Mouse (Mus musculus) heart, postnatal 0 days (tissue): ENCODE measurements at regions not wholly inside any gene's neighbourhood (a gene's known extent, or its start where the extent isn't known, plus 50 kb on each side); places are given as distances from the start of the nearest gene placed in this dataset.

Experiments used
- ATAC-seq: fragments of 200-750 bp; cut with Nextera tagmentation; 2 replicates; pipeline ENCODE4 v1.8.0; 2017; ENCODE audit warnings: low read depth, moderate number of reproducible peaks, moderate library complexity; ENCODE audit not compliant: insufficient read depth
- DNase-seq: peaks from one replicate; pipeline ENCODE4 v3.0.0-alpha.2; 2016; ENCODE audit warnings: low spot score
- H3K27ac ChIP-seq: fragments of 300-500 bp; sonication (generic); 2 replicates; pipeline ENCODE4 v1.5.1; 2014; ENCODE audit warnings: low read depth, mild to moderate bottlenecking
- H3K27me3 ChIP-seq: fragments of 300-500 bp; sonication (generic); 2 replicates; pipeline ENCODE4 v1.6.1; 2014; ENCODE audit warnings: low read length, mixed read lengths; ENCODE audit not compliant: control insufficient read depth, insufficient read depth
- H3K36me3 ChIP-seq: fragments of 300-500 bp; sonication (generic); replicated peaks from 2 replicates; pipeline ENCODE4 v1.6.1; 2014; ENCODE audit warnings: low read length, mixed read lengths; ENCODE audit not compliant: control insufficient read depth, insufficient read depth
- H3K4me1 ChIP-seq: fragments of 300-500 bp; sonication (generic); 2 replicates; pipeline ENCODE4 v1.6.1; 2014; ENCODE audit warnings: antibody characterized with exemption; ENCODE audit not compliant: control insufficient read depth, insufficient read depth
- H3K4me2 ChIP-seq: fragments of 300-500 bp; sonication (generic); 2 replicates; pipeline ENCODE4 v1.6.1; 2014; ENCODE audit warnings: low read depth, mild to moderate bottlenecking, low read length, moderate library complexity
- H3K4me3 ChIP-seq: fragments of 300-500 bp; sonication (generic); 2 replicates; pipeline ENCODE4 v1.5.1; 2014; ENCODE audit warnings: low read depth, low read length
- H3K9ac ChIP-seq: fragments of 300-500 bp; sonication (generic); replicated peaks from 2 replicates; pipeline ENCODE4 v1.6.1; 2014; ENCODE audit warnings: low read depth, low read length, mixed read lengths
- H3K9me3 ChIP-seq: fragments of 300-500 bp; sonication (generic); replicated peaks from 2 replicates; pipeline ENCODE4 v1.6.1; 2016; ENCODE audit warnings: low read length; ENCODE audit not compliant: control insufficient read depth
- CTCF ChIP-seq: IDR thresholded peaks from 2 replicates; pipeline ENCODE4 v1.5.1; 2016; ENCODE audit warnings: antibody characterized with exemption, control low read depth, low read depth
- EP300 ChIP-seq: IDR thresholded peaks from 2 replicates; pipeline ENCODE4 v1.6.1; 2016; ENCODE audit warnings: antibody characterized with exemption, low read depth
- WGBS: fragments of 180-500 bp; shearing (Covaris S2); extraction: QIAGEN DNeasy Blood & Tissue Kit; methylation state at CpG from one replicate; pipeline ENCODE4 v1.1.7; 2014; 5-methylcytosine and 5-hydroxymethylcytosine counted together

DNA sequence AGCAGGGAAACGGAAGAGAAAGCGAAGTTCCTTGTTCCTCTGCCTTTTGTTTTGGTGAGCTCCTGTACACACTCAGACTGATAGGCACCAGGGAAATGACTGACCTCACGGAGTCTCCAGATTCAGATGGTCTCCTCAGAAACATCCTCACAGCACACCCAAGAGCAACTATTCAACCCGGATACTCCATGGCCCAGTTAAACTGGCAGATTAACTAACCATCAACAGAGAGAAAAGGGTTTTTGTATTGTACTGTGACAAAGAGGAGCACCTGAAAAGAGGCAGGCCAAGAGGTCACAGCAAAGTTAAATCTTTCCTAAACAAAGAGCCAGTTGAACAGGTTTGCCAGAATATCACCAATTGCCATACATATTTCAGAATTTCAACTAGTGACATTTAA, 177.6 kb upstream of the Msl3l2 start:
- no peak overlapping the region for H3K4me3 ChIP-seq
- DNase-seq (no peak), ATAC-seq (no peak)
- H3K9ac ChIP-seq, result no peak overlapping the region
- H3K36me3 ChIP-seq, result no peaks in the 10 kb centered on the region
- TF ChIP-seq CTCF (no peak), EP300 (no peak)
- H3K4me1 ChIP-seq, result no peaks in the 10 kb centered on the region
- no peak overlapping the region for H3K4me2 ChIP-seq
- H3K27ac ChIP-seq, result no peak overlapping the region
- no peaks in the 10 kb centered on the region for H3K27me3 ChIP-seq
- no peaks in the 10 kb centered on the region for H3K9me3 ChIP-seq
- WGBS, result 63% methylated on average over 4 of the region's 4 CpGs

DNA sequence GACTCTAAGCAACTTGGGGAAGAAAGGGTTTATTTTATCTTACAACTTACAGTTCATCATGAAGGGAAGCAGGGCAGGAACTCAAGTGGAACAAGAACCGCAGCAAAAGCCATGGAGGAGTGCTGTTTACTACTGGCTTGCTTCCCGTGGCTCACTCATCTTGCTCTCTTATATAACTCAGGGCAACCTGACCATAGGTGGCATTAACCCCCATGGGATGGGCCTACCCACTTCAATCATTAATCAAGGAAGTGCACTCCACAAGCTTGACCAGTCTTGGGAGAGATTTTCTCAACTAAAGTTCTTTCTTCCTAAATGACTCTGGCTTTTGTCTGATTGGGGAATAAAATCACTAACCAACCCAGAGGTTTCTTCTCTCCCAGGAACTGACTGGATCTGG, 172.7 kb upstream of the Msl3l2 start:
- H3K27ac ChIP-seq, result no peak overlapping the region
- H3K27me3 ChIP-seq, result no peaks in the 10 kb centered on the region
- no peaks in the 10 kb centered on the region for H3K36me3 ChIP-seq
- no peak overlapping the region for H3K9ac ChIP-seq
- no peak overlapping the region for H3K4me2 ChIP-seq
- DNase-seq, result no peak
- ATAC-seq, result no peak
- H3K4me1 ChIP-seq, result no peaks in the 10 kb centered on the region
- no peak overlapping the region for H3K4me3 ChIP-seq
- 34% methylated on average over 2 of the region's 2 CpGs for WGBS
- no peak for TF ChIP-seq CTCF
- TF ChIP-seq EP300, result no peak
- H3K9me3 ChIP-seq, result no peaks in the 10 kb centered on the region

DNA sequence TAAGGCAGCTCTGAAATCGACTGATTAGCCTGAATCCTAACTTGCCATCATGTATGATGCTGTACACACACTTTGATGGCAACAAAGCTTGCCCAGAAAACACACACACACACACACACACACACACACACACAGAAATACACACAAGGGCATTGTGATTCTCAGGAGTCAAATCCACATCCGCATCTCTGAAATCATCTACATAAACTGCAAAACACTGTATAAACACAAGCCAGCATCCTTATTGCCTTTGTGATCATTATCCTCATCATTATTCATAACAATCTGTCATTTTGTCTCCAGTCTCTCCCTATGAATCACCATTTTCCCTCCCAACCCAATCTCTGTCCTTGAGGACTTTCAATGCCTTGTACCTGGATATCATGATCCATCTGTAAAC, 171.3 kb upstream of the Msl3l2 start:
- H3K27ac ChIP-seq, result no peak overlapping the region
- H3K9me3 ChIP-seq, result no peaks in the 10 kb centered on the region
- ATAC-seq, result no peak
- DNase-seq, result no peak
- 47% methylated on average over 2 of the region's 2 CpGs for WGBS
- H3K36me3 ChIP-seq, result no peaks in the 10 kb centered on the region
- no peak overlapping the region for H3K4me2 ChIP-seq
- no peaks in the 10 kb centered on the region for H3K4me1 ChIP-seq
- H3K4me3 ChIP-seq, result no peak overlapping the region
- no peak overlapping the region for H3K9ac ChIP-seq
- H3K27me3 ChIP-seq, result no peaks in the 10 kb centered on the region
- TF ChIP-seq CTCF (no peak), EP300 (no peak)

- no peak overlapping the region for H3K9ac ChIP-seq
- H3K27me3 ChIP-seq, result no peaks in the 10 kb centered on the region
- no peak for TF ChIP-seq CTCF
- no peak for TF ChIP-seq EP300
- H3K4me1 ChIP-seq, result no peaks in the 10 kb centered on the region
- WGBS, result 80% methylated on average over 4 of the region's 4 CpGs
- no peaks in the 10 kb centered on the region for H3K36me3 ChIP-seq
- H3K9me3 ChIP-seq, result no peaks in the 10 kb centered on the region
- ATAC-seq, result no peak
- DNase-seq, result no peak
- H3K4me2 ChIP-seq, result no peak overlapping the region
- no peak overlapping the region for H3K4me3 ChIP-seq
- no peak overlapping the region for H3K27ac ChIP-seq
Observed at GRCm38 (mm10) chr10:55962627-55963203, 144.0 kb upstream of the Msl3l2 start.
